Comparison of ENCODE assay signal across 27 mouse cellular contexts in genomic region chr14:34761082-34761959, GRCm38 (mm10). TPM values are rescaled to one million over a fixed set of nuclear protein-coding genes. Genes with fewer than 3 reads are reported as not detected.
A peak's percentile ranks its signal among the peaks of the same experiment; 100 is the strongest.
DNase-seq lines count a peak whose midpoint lies in the region; ATAC-seq and TF ChIP-seq lines count a peak whose summit lies in the region.
"Had no signal": no experiment of that assay in that cellular context is flagged by ENCODE, and none has a peak within 500 bp of the region (broad histone marks: within the 10 kb centered on the region; RNA-seq: fewer than 3 reads in every experiment).

No protein-coding gene starts in this region.

- H3K36me3 ChIP-seq in forebrain, postnatal 0 days (ENCODE audit: insufficient read depth), result no peaks in the 10 kb centered on the region
- H3K36me3 ChIP-seq in forebrain, embryonic 10.5 days (replicated peaks), result no peaks in the 10 kb centered on the region
- H3K36me3 ChIP-seq in liver, postnatal 0 days (replicated peaks; ENCODE audit: insufficient read depth, low read length), result no peaks in the 10 kb centered on the region
- no peaks in the 10 kb centered on the region for H3K36me3 ChIP-seq in liver, embryonic 11.5 days (ENCODE audit: control insufficient read depth, insufficient read depth, low read length)
- no peaks in the 10 kb centered on the region for H3K36me3 ChIP-seq in splenic B cell, adult 2 months (ENCODE audit: control insufficient read depth, insufficient read depth, low read length, poor library complexity, severe bottlenecking)
- H3K36me3 ChIP-seq: G1E; heart, embryonic 12.5 days; intestine, embryonic 15.5 days; limb, embryonic 13.5 days; midbrain, embryonic 15.5 days; neural tube, embryonic 15.5 days had no signal

- H3K27ac ChIP-seq in forebrain, postnatal 0 days (ENCODE audit: low read depth, low read length), result no peak overlapping the region
- no peak overlapping the region for H3K27ac ChIP-seq in forebrain, embryonic 10.5 days
- no peak overlapping the region for H3K27ac ChIP-seq in liver, postnatal 0 days (ENCODE audit: low read depth)
- H3K27ac ChIP-seq in liver, embryonic 11.5 days (ENCODE audit: low read depth, low read length), result no peak overlapping the region
- H3K27ac ChIP-seq: hindbrain, embryonic 14.5 days; intestine, embryonic 15.5 days; limb, embryonic 13.5 days; midbrain, embryonic 15.5 days; neural tube, embryonic 15.5 days had no signal

- peak; percentile 38 for ATAC-seq in forebrain, postnatal 0 days
- no peak for ATAC-seq in liver, postnatal 0 days
- ATAC-seq in liver, embryonic 11.5 days (replicated peaks; ENCODE audit: low FRiP score), result no peak
- ATAC-seq: activated CD4-positive, CD25-positive, alpha-beta regulatory T cell, adult 4 months; CD4-positive, CD25-positive, alpha-beta regulatory T cell, adult 4 months; forebrain, embryonic 16.5 days; intestine, embryonic 15.5 days; midbrain, embryonic 15.5 days had no signal

- peak; percentile 3 for DNase-seq in forebrain, postnatal 0 days
- DNase-seq in forebrain, embryonic 10.5 days (ENCODE audit: extremely low spot score, low spot score), result no peak
- DNase-seq in kidney, adult 11 months, result peak; percentile 30
- DNase-seq in kidney, adult 18-20 months, result no peak
- DNase-seq in liver, postnatal 0 days, result peak; percentile 14
- no peak for DNase-seq in liver, embryonic 11.5 days (ENCODE audit: low spot score)
- peak; percentile 57 for DNase-seq in splenic B cell, adult 2 months (ENCODE audit: low read depth, low spot score)
- DNase-seq in lung, adult 18-20 months, result no peak
- DNase-seq: adrenal gland, postnatal 14 days; cerebellum, adult 11 months; cerebellum, postnatal 10 days; embryo, embryonic 11 days; heart, postnatal 36 days; lung, postnatal 14 days; thymus, postnatal 25 days had no signal

- no peak overlapping the region for H3K9ac ChIP-seq in forebrain, postnatal 0 days
- no peak overlapping the region for H3K9ac ChIP-seq in liver, postnatal 0 days (replicated peaks)
- no peak overlapping the region for H3K9ac ChIP-seq in liver, embryonic 11.5 days (ENCODE audit: low read depth, low read length)
- H3K9ac ChIP-seq: heart, embryonic 12.5 days; hindbrain, embryonic 14.5 days; intestine, embryonic 15.5 days; limb, embryonic 13.5 days; midbrain, embryonic 15.5 days; neural tube, embryonic 15.5 days had no signal

- TF ChIP-seq EP300 in liver, postnatal 0 days (IDR thresholded peaks at IDR 0.05; ENCODE audit: low read depth), result no peak

- no peaks in the 10 kb centered on the region for H3K9me3 ChIP-seq in forebrain, postnatal 0 days (ENCODE audit: low read length)
- H3K9me3 ChIP-seq in forebrain, embryonic 10.5 days, result no peaks in the 10 kb centered on the region
- H3K9me3 ChIP-seq in liver, postnatal 0 days (ENCODE audit: low read length), result no peaks in the 10 kb centered on the region
- no peaks in the 10 kb centered on the region for H3K9me3 ChIP-seq in liver, embryonic 11.5 days (ENCODE audit: control insufficient read depth, low read length)
- H3K9me3 ChIP-seq: G1E; heart, embryonic 12.5 days; intestine, embryonic 15.5 days; limb, embryonic 13.5 days; midbrain, embryonic 15.5 days; neural tube, embryonic 15.5 days had no signal

- H3K4me2 ChIP-seq in forebrain, postnatal 0 days (ENCODE audit: low read depth), result no peak overlapping the region
- no peak overlapping the region; the same call in 1 of the 2 replicates for H3K4me2 ChIP-seq in liver, postnatal 0 days (ENCODE audit: low read depth, low read length)
- no peak overlapping the region for H3K4me2 ChIP-seq in liver, embryonic 11.5 days
- H3K4me2 ChIP-seq: heart, embryonic 12.5 days; hindbrain, embryonic 14.5 days; intestine, embryonic 15.5 days; limb, embryonic 13.5 days; midbrain, embryonic 15.5 days; neural tube, embryonic 15.5 days had no signal

- TF ChIP-seq CTCF in forebrain, postnatal 0 days (IDR thresholded peaks at IDR 0.05; ENCODE audit: low read depth), result no peak
- no peak for TF ChIP-seq CTCF in liver, postnatal 0 days (IDR thresholded peaks at IDR 0.05; ENCODE audit: low read depth)

- WGBS in forebrain, postnatal 0 days, result 90% methylated on average over 9 of the region's 9 CpGs
- 94% methylated on average over 9 of the region's 9 CpGs for WGBS in forebrain, embryonic 10.5 days
- WGBS in liver, postnatal 0 days (ENCODE audit: insufficient replicate concordance), result 76% methylated on average over 9 of the region's 9 CpGs
- 82% methylated on average over 9 of the region's 9 CpGs for WGBS in liver, embryonic 11.5 days

- no peaks in the 10 kb centered on the region for H3K27me3 ChIP-seq in forebrain, postnatal 0 days (ENCODE audit: insufficient read depth, low read length)
- no peaks in the 10 kb centered on the region for H3K27me3 ChIP-seq in forebrain, embryonic 10.5 days (ENCODE audit: poor library complexity, severe bottlenecking)
- no peaks in the 10 kb centered on the region for H3K27me3 ChIP-seq in liver, postnatal 0 days (ENCODE audit: insufficient read depth, low read length)
- H3K27me3 ChIP-seq in liver, embryonic 11.5 days (replicated peaks; ENCODE audit: control insufficient read depth, insufficient read depth, low read length), result no peaks in the 10 kb centered on the region
- no peaks in the 10 kb centered on the region for H3K27me3 ChIP-seq in splenic B cell, adult 2 months (ENCODE audit: control insufficient read depth, insufficient read depth, low read length, poor library complexity, severe bottlenecking)
- H3K27me3 ChIP-seq: heart, embryonic 12.5 days; intestine, embryonic 15.5 days; limb, embryonic 13.5 days; midbrain, embryonic 15.5 days; neural tube, embryonic 15.5 days had no signal

- no peak overlapping the region for H3K4me3 ChIP-seq in forebrain, postnatal 0 days (ENCODE audit: low read depth, low read length)
- H3K4me3 ChIP-seq in forebrain, embryonic 10.5 days, result no peak overlapping the region
- no peak overlapping the region for H3K4me3 ChIP-seq in liver, postnatal 0 days (ENCODE audit: low read depth, low read length)
- H3K4me3 ChIP-seq in liver, embryonic 11.5 days (ENCODE audit: low read depth, low read length), result no peak overlapping the region
- H3K4me3 ChIP-seq: heart, embryonic 12.5 days; intestine, embryonic 15.5 days; limb, embryonic 13.5 days; midbrain, embryonic 15.5 days; myocyte; neural tube, embryonic 15.5 days had no signal

- H3K4me1 ChIP-seq in forebrain, postnatal 0 days (ENCODE audit: insufficient read depth), result no peaks in the 10 kb centered on the region
- peaks cover 14% of the 10 kb centered on the region for H3K4me1 ChIP-seq in forebrain, embryonic 10.5 days
- H3K4me1 ChIP-seq in liver, postnatal 0 days (ENCODE audit: insufficient read depth), result peaks cover 6% of the 10 kb centered on the region
- no peaks in the 10 kb centered on the region for H3K4me1 ChIP-seq in liver, embryonic 11.5 days (replicated peaks; ENCODE audit: control insufficient read depth, insufficient read depth, low read length)
- H3K4me1 ChIP-seq: midbrain, embryonic 15.5 days; neural tube, embryonic 15.5 days had no signal

RNA-seq across cellular contexts. Expression of gene Grid1, which starts 58.6 kb away (rescaled TPM):
- 22.2 and 28.3 TPM in 2 replicates for total RNA-seq in forebrain, postnatal 0 days (2014; rRNA removed)
- polyA plus RNA-seq in forebrain, postnatal 0 days (2015; fragmentation: Nextera tagmentation; extraction: Ambion mirVana), result 3.3 and 9.2 TPM in 2 replicates
- 0.06 and 0.24 TPM in 2 replicates for polyA plus RNA-seq in forebrain, embryonic 10.5 days (2016; fragmentation: Nextera tagmentation; extraction: Ambion mirVana)
- not detected in 2 replicates for polyA plus RNA-seq in liver, postnatal 0 days (2015; fragmentation: Nextera tagmentation; extraction: Ambion mirVana)
- polyA plus RNA-seq in liver, embryonic 11.5 days (2014; fragmentation: Nextera tagmentation; extraction: Ambion mirVana), result 0.25 and 0.43 TPM in 2 replicates
- total RNA-seq: megakaryocyte-erythroid progenitor cell, adult 5-6 weeks had no signal
- polyA plus RNA-seq: activated CD4-positive, CD25-positive, alpha-beta regulatory T cell, adult 4 months; CD4-positive, CD25-positive, alpha-beta regulatory T cell, adult 4 months; G1E; myocyte had no signal

Comparison
In these comparisons a context has a peak if more than half of its experiments do, and no peak if none do; other contexts are left out.
1. DNase-seq: peak in forebrain, postnatal 0 days (single experiment), kidney, adult 11 months (single experiment), liver, postnatal 0 days (single experiment) and splenic B cell, adult 2 months (single experiment); none in forebrain, embryonic 10.5 days (single experiment), kidney, adult 18-20 months (single experiment), liver, embryonic 11.5 days (single experiment) and lung, adult 18-20 months (0 of 2).